Mouse (Mus musculus) cortical plate, adult 2 months (tissue): ENCODE measurements around the gene Cd93. TPM values are rescaled to one million over a fixed set of nuclear protein-coding genes. Genes with fewer than 3 reads are reported as not detected.
A peak's percentile ranks its signal among the peaks of the same experiment; 100 is the strongest.

Source experiments
- H3K27ac ChIP-seq: fragments of 200-500 bp; 2 replicates; pipeline ENCODE4 v1.5.1; 2012; ENCODE audit warnings: low read length, control low read depth, inconsistent platforms; ENCODE audit not compliant: insufficient read depth
- H3K4me1 ChIP-seq: fragments of 200-500 bp; 2 replicates; pipeline ENCODE4 v1.6.1; 2011; ENCODE audit warnings: low read length; ENCODE audit not compliant: control insufficient read depth, insufficient read depth
- H3K4me3 ChIP-seq: fragments of 200-500 bp; 2 replicates; pipeline ENCODE4 v1.5.1; 2011; ENCODE audit warnings: mild to moderate bottlenecking, low read length, control low read depth; ENCODE audit not compliant: insufficient read depth
- CTCF ChIP-seq: fragments of 200-500 bp; IDR thresholded peaks from 2 replicates; pipeline ENCODE4 v1.5.1; 2011; ENCODE audit warnings: mild to moderate bottlenecking, control low read depth, low read length; ENCODE audit not compliant: insufficient read depth; ENCODE audit errors: extremely low read depth
- POLR2A ChIP-seq: fragments of 200-500 bp; IDR thresholded peaks from 2 replicates; pipeline ENCODE4 v1.6.1; 2011; ENCODE audit warnings: mild to moderate bottlenecking, low read length, control low read depth; ENCODE audit not compliant: insufficient read depth; ENCODE audit errors: extremely low read depth
- polyA plus RNA-seq: library from polyadenylated mRNA; depleted of rRNA; stranded (reverse); fragments of >200 nt; gene quantifications from 2 replicates; pipeline ENCODE4 v1.2.3, GENCODE M21; 2012

Gene Cd93
- polyA plus RNA-seq, 1 experiment: 4.0 TPM

DNA sequence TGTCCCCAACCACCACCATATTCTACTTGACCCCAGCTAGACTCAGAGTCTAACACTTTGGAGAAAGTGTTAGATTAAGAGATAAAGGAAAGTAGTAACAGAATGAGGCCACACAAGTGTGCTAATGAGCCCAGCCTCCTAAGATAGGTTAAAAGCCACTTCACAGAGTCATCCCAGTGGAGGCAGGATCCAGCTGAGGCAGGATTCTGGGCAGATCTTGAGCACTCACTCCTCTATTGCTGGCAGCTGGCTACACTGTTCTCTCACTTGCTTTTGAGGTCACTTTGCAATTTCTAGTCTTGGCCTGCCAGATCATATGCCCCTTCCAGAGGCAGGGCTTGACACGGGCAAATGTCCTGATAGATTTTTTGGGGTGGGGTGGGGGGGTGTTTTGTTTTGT lies 1.1 kb upstream of the Cd93 start:
- H3K27ac ChIP-seq: no peak overlapping the region
- no peak for TF ChIP-seq CTCF
- no peak for TF ChIP-seq POLR2A
- no peaks in the 10 kb centered on the region for H3K4me1 ChIP-seq
- H3K4me3 ChIP-seq: no peak overlapping the region

GRCm38 (mm10) chr2:148442710-148443109 lies 653 bp downstream of the Cd93 start:
- H3K4me1 ChIP-seq: no peaks in the 10 kb centered on the region
- H3K27ac ChIP-seq: peak overlapping the region; percentile 63; the same call in 1 of the 2 replicates
- TF ChIP-seq POLR2A (no peak), CTCF (no peak)
- H3K4me3 ChIP-seq: peak overlapping the region; percentile 7

GRCm38 (mm10) chr2:148442172-148442571 lies 1.2 kb downstream of the Cd93 start:
- Histone ChIP-seq H3K27ac (peak overlapping the region; percentile 47; the same call in 1 of the 2 replicates), H3K4me1 (no peaks in the 10 kb centered on the region), H3K4me3 (peak overlapping the region; percentile 22; the same call in 1 of the 2 replicates)
- no peak for TF ChIP-seq CTCF
- TF ChIP-seq POLR2A: no peak

GRCm38 (mm10) chr2:148441421-148441820 lies 1.9 kb downstream of the Cd93 start:
- Histone ChIP-seq H3K4me3 (no peak overlapping the region), H3K4me1 (no peaks in the 10 kb centered on the region), H3K27ac (peak overlapping the region; percentile 47; the same call in 1 of the 2 replicates)
- TF ChIP-seq POLR2A: no peak
- TF ChIP-seq CTCF: no peak

GRCm38 (mm10) chr2:148439691-148440276 lies 3.6 kb downstream of the Cd93 start:
- H3K27ac ChIP-seq: no peak overlapping the region
- TF ChIP-seq POLR2A: no peak
- no peak for TF ChIP-seq CTCF
- H3K4me1 ChIP-seq: no peaks in the 10 kb centered on the region
- no peak overlapping the region for H3K4me3 ChIP-seq

DNA sequence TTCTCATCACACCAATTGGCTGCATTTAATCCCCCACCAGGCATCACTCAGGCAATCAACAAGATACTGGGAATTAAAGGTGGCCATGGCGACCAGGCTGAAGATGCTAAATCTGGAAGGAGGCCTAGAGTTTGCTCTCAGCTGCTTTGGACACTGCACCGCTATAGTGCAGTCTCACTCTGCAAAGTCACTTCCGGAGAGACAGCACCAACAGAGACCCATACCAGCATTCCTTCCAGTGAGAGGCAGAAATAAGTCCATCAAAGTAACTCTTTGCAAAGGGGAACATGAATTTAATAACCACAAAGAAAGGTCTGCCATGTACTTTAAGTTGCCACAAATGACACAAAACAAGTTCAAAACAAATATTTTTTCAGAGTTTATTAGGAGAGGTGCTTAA lies 7.1 kb downstream of the Cd93 start:
- Histone ChIP-seq H3K4me1 (no peaks in the 10 kb centered on the region), H3K27ac (no peak overlapping the region), H3K4me3 (no peak overlapping the region)
- TF ChIP-seq CTCF: no peak
- TF ChIP-seq POLR2A: no peak

DNA sequence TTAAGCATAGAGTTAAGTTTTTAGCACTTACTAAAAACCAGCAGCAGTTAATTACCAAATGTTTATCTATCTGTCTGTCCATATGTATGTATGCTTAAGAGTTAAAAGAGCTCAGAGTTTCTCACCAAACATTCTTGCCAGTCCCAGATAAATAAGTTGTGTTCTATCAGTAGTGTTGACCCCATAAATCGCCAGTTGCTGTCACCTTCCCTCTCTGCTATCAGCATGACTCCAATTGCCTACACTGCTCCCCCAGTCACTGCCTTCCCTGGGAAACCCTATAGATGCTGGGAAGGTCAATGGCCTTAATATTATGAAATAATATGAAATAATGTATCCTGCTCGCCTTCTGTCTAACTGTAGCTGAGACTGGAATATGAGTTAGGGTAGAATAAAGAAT lies 11.0 kb downstream of the Cd93 start:
- no peak overlapping the region for H3K4me3 ChIP-seq
- no peak overlapping the region for H3K27ac ChIP-seq
- peaks cover 2% of the 10 kb centered on the region for H3K4me1 ChIP-seq
- TF ChIP-seq CTCF (no peak), POLR2A (no peak)

DNA sequence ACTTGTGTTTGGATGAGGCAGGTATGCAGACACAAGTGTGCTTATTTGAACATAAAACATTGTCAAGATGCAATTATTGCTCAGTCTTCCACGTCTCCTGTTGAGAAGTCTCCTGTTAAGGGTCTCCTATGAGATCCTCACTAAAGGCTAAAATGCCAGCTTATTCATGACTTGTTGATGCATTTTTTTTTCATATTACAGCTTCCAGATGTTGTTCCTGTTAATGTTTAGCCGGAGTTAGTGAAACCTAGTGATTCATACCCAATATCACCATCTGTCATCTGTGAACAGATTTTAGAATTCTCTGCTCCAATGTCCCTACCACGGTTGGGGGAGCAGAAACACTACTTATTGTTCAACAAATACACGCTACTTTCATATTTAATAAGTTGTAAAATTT lies 12.4 kb downstream of the Cd93 start:
- H3K4me1 ChIP-seq: peaks cover 2% of the 10 kb centered on the region
- no peak for TF ChIP-seq CTCF
- TF ChIP-seq POLR2A: no peak
- H3K27ac ChIP-seq: no peak overlapping the region
- no peak overlapping the region for H3K4me3 ChIP-seq

GRCm38 (mm10) chr2:148429001-148429505 lies 14.3 kb downstream of the Cd93 start:
- no peak overlapping the region for H3K4me3 ChIP-seq
- H3K4me1 ChIP-seq: peaks cover 2% of the 10 kb centered on the region
- no peak overlapping the region for H3K27ac ChIP-seq
- TF ChIP-seq POLR2A: no peak
- TF ChIP-seq CTCF: no peak

DNA sequence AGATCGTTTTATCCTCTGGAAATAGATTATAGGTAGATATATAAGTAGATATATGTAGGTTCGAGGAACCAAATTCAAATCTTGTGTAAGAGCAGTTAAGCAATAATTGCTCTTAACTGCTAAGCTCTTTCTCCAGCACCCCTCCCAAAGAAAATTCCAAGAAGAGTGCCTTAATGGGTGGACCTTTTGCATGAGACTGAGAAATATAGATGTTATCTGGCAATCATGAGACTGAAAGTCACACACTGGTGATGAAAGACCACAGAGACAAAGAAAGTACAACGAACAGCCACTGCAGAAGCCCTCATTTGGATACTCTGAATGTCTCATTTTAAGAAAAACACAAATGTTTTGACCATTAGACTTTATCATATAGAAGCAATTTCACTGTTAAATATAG lies 14.8 kb downstream of the Cd93 start:
- Histone ChIP-seq H3K4me1 (peaks cover 2% of the 10 kb centered on the region), H3K4me3 (no peak overlapping the region), H3K27ac (no peak overlapping the region)
- TF ChIP-seq CTCF (no peak), POLR2A (no peak)
